Mouse (Mus musculus) frontal cortex, postnatal 25 days (tissue): Measurements from ENCODE around the gene Acot5.
"Not testable (repeated sequence)": the region's sequence is repeated elsewhere in the genome, so short reads cannot be mapped to it uniquely, and the experiment has no call there.

Source experiments
- DNase-seq, 2 experiments: peaks; one replicate each; pipeline ENCODE4 v3.0.0; 2022; ENCODE audit warnings: low spot score in 2 of 2

Acot5 gene

GRCm38 (mm10) chr12:84062336-84062735 is 6.8 kb upstream of the Acot5 start:
- no peak for DNase-seq

GRCm38 (mm10) chr12:84063228-84063627 is 5.9 kb upstream of the Acot5 start:
- no peak for DNase-seq

- DNase-seq, result no peak
Observed at GRCm38 (mm10) chr12:84063833-84064232, 5.3 kb upstream of the Acot5 start.

GRCm38 (mm10) chr12:84064621-84065020 is 4.5 kb upstream of the Acot5 start:
- no peak for DNase-seq

- DNase-seq, result no peak
Observed at GRCm38 (mm10) chr12:84067752-84068151, 1.4 kb upstream of the Acot5 start.

GRCm38 (mm10) chr12:84068296-84068695 is 829 bp upstream of the Acot5 start:
- DNase-seq, result no peak

GRCm38 (mm10) chr12:84069582-84069981 is 457 bp downstream of the Acot5 start:
- peak; percentile 18 to 20 for DNase-seq

GRCm38 (mm10) chr12:84071696-84072095 is 2.6 kb downstream of the Acot5 start:
- DNase-seq, result no peak

GRCm38 (mm10) chr12:84077371-84077990 is 8.4 kb downstream of the Acot5 start:
- no peak for DNase-seq

- DNase-seq, result no peak
Observed at GRCm38 (mm10) chr12:84083842-84084241, 14.7 kb downstream of the Acot5 start.

GRCm38 (mm10) chr12:84084581-84084980 is 15.5 kb downstream of the Acot5 start:
- no peak for DNase-seq

- not testable (repeated sequence) for DNase-seq
Observed at GRCm38 (mm10) chr12:84094666-84095065, 25.5 kb downstream of the Acot5 start.

GRCm38 (mm10) chr12:84099605-84100004 is 30.5 kb downstream of the Acot5 start:
- no peak for DNase-seq

- DNase-seq, result no peak
Observed at GRCm38 (mm10) chr12:84100071-84100470, 30.9 kb downstream of the Acot5 start.

GRCm38 (mm10) chr12:84100604-84101492 is 31.7 kb downstream of the Acot5 start, which contains the start of gene Acot6:
Gene Acot6, plus strand, starts transcription at chr12:84100654.
- DNase-seq, result peak; percentile 27 to 28

- DNase-seq, result no peak
Observed at GRCm38 (mm10) chr12:84101493-84101845, 32.3 kb downstream of the Acot5 start.

GRCm38 (mm10) chr12:84107012-84107411 is 37.9 kb downstream of the Acot5 start:
- no peak for DNase-seq

GRCm38 (mm10) chr12:84107692-84108091 is 38.6 kb downstream of the Acot5 start:
- DNase-seq, result no peak

GRCm38 (mm10) chr12:84109924-84110323 is 40.8 kb downstream of the Acot5 start:
- no peak for DNase-seq

GRCm38 (mm10) chr12:84110814-84111213 is 41.7 kb downstream of the Acot5 start:
- DNase-seq, result no peak

- no peak for DNase-seq
Observed at GRCm38 (mm10) chr12:84113676-84114075, 44.6 kb downstream of the Acot5 start.

GRCm38 (mm10) chr12:84114153-84114994 is 45.2 kb downstream of the Acot5 start, which contains the start of gene Dnal1:
Gene Dnal1, plus strand, starts transcription at chr12:84114366.
- DNase-seq, result peak; percentile 73 to 81
